Mouse (Mus musculus) kidney, adult 2 months (tissue): ENCODE measurements around the gene Slco1a5. TPM values are rescaled to one million over a fixed set of nuclear protein-coding genes. Genes with fewer than 3 reads are reported as not detected.
A peak's percentile ranks its signal among the peaks of the same experiment; 100 is the strongest.
"Not testable (repeated sequence)": the region's sequence is repeated elsewhere in the genome, so short reads cannot be mapped to it uniquely, and the experiment has no call there.

Source experiments
- DNase-seq: peaks from one replicate; pipeline ENCODE4 v3.0.0; 2021
- H3K27ac ChIP-seq: fragments of 200-500 bp; 2 replicates; pipeline ENCODE4 v1.5.1; 2012; ENCODE audit warnings: low read depth, low read length, control low read depth, inconsistent platforms; ENCODE audit not compliant: insufficient read depth
- H3K27me3 ChIP-seq: fragments of 200-500 bp; replicated peaks from 2 replicates; pipeline ENCODE4 v1.6.1; 2012; ENCODE audit warnings: mild to moderate bottlenecking, moderate library complexity, low read length, inconsistent platforms; ENCODE audit not compliant: control insufficient read depth, insufficient read depth
- H3K36me3 ChIP-seq: fragments of 200-500 bp; 2 replicates; pipeline ENCODE4 v1.6.1; 2012; ENCODE audit warnings: mild to moderate bottlenecking, moderate library complexity, low read length, inconsistent platforms; ENCODE audit not compliant: control insufficient read depth, insufficient read depth
- H3K4me1 ChIP-seq: fragments of 200-500 bp; 2 replicates; pipeline ENCODE4 v1.6.1; 2011; ENCODE audit warnings: low read length; ENCODE audit not compliant: control insufficient read depth, insufficient read depth
- H3K4me3 ChIP-seq: fragments of 200-500 bp; 2 replicates; pipeline ENCODE4 v1.5.1; 2011; ENCODE audit warnings: mild to moderate bottlenecking, low read depth, low read length, control low read depth; ENCODE audit not compliant: insufficient read depth
- CTCF ChIP-seq: fragments of 200-500 bp; conservative IDR thresholded peaks from 2 replicates; pipeline ENCODE4 v1.5.1; 2011; ENCODE audit warnings: low read depth, mild to moderate bottlenecking, control low read depth, low read length, moderate library complexity, mixed read lengths; ENCODE audit not compliant: insufficient read depth, insufficient read length
- POLR2A ChIP-seq: fragments of 200-500 bp; IDR thresholded peaks from one replicate; pipeline ENCODE4 v1.6.1; 2011; ENCODE audit warnings: low read depth, low read length, control low read depth
- WGBS: fragments of 180-500 bp; shearing (Covaris S2); methylation state at CpG from one replicate; pipeline ENCODE4 v1.1.7; 2018; 5-methylcytosine and 5-hydroxymethylcytosine counted together
- polyA plus RNA-seq: library from polyadenylated mRNA; depleted of rRNA; stranded (reverse); fragments of >200 nt; gene quantifications from 2 replicates; pipeline ENCODE4 v1.2.3, GENCODE M21; 2012

Gene Slco1a5
- polyA plus RNA-seq, 1 experiment, result not detected

DNA sequence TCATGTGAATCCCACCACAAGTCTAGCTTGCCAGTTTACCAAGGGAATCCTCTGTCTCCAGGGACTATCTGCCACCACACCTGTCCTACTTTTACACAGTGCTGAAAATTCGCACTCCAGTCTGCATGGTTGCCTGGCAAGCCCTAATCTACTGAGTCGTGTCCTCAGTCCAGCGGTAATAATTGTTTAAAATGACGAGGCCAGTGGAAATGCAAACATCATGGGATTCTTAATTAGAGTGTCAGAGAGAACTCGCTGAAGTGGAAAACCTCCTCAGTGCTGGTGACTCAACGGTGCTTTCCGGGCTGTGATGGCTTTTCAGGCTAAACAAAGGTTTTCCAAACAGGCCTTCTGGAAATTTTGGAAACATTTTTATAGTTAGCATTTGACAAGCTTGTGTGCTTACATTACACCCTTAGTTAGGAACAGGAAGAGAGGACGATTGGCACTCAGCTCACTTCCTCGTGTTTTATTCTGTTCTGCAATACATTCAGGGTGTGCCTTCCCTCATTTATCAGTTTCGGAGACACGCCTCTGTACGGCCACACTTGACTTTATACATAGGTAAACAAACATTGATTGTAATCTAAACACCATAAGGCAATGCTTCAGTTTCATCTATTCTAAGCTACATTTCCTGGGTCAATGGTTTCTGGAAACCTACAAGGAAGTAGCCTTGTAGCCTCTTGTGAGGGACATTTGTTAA lies 33.2 kb downstream of the Slco1a5 start:
- Histone ChIP-seq H3K4me1 (no peaks in the 10 kb centered on the region), H3K27ac (no peak overlapping the region), H3K27me3 (no peaks in the 10 kb centered on the region), H3K4me3 (no peak overlapping the region), H3K36me3 (no peaks in the 10 kb centered on the region)
- no peak for DNase-seq
- 45% methylated on average over 12 of the region's 12 CpGs for WGBS
- no peak for TF ChIP-seq CTCF

DNA sequence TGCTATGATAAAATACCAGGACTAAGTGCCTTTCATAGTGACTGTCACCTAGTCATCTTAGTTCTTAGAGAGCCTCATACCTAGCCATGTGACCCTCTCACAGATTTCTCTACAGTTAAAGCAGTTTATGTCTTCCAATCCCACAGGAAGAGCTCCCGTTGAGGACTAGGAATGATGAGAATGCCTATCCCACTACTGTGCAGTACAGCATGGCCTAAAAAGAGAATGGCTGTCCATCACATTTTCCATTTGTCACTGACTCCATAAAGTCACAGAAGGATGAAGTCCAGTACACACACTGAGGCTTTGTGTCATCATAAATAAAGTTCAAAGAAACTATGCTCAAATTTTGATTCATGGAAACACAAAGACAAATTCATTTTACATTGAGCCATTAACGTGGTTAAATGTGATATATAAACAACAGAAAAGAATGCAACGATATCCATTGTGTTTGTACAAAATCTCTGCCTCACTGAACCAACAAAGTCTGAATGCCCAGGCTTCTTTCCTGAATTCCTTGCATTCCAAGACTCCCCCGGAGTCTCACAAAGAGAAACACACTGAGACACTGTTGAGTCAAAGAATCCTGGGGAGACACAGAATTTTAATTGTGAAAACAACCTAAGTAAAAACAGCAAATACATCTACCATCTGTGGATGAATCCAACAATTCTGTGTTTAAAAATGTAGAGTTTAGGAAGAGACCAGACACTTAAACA lies 46.9 kb downstream of the Slco1a5 start:
- no peaks in the 10 kb centered on the region for H3K4me1 ChIP-seq
- DNase-seq, result no peak
- WGBS, result 14% methylated on average over 4 of the region's 4 CpGs
- H3K27me3 ChIP-seq, result no peaks in the 10 kb centered on the region
- H3K27ac ChIP-seq, result no peak overlapping the region
- no peak overlapping the region for H3K4me3 ChIP-seq
- H3K36me3 ChIP-seq, result no peaks in the 10 kb centered on the region
- TF ChIP-seq POLR2A, result no peak
- no peak for TF ChIP-seq CTCF

DNA sequence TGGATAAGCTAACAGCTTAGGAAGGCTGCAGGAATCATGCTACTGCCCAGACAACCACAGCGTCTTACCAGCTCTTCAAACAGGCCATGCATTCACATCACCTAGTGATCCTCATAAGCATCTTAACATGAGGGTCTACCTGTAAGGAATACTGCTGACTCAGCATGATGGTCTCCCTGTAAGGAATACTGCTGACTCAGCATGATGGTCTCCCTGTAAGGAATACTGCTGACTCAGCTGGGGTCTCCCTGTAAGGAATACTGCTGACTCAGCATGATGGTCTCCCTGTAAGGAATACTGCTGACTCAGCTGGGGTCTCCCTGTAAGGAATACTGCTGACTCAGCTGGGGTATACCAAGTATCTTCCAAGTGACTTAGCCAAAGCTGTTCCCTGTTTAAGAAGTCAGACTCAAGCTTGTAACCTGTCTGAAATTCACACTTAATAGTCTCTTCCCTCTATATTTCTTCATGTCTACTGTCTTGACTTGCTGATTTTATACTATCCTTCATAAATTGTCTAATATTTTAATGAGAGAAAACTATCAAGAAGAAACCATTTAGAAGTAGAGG lies 72.0 kb downstream of the Slco1a5 start:
- H3K27ac ChIP-seq, H3K36me3 ChIP-seq, DNase-seq, H3K4me1 ChIP-seq, H3K4me3 ChIP-seq, H3K27me3 ChIP-seq: not testable (repeated sequence)
- WGBS, result 90% methylated on average over 1 of the region's 1 CpGs

DNA sequence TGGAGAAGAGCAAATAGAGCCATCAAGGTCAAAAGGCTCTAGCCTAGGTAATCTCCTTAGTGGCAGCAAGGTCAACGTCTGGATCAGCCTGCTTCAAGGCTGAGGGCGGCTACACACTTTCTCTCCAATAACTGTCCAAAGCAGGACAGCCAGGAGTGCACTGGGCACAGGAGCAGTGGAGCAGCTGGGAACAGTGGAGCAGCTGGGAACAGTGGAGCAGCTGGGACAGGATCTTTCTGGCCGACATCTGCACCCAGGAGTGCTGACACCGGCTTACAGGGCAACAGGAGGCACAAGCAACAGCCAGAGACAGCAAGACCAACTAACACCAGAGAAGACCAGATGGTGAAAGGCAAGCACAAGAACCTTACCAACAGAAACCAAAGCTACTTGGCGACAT lies 77.7 kb downstream of the Slco1a5 start:
- TF ChIP-seq POLR2A (no peak), CTCF (no peak)

DNA sequence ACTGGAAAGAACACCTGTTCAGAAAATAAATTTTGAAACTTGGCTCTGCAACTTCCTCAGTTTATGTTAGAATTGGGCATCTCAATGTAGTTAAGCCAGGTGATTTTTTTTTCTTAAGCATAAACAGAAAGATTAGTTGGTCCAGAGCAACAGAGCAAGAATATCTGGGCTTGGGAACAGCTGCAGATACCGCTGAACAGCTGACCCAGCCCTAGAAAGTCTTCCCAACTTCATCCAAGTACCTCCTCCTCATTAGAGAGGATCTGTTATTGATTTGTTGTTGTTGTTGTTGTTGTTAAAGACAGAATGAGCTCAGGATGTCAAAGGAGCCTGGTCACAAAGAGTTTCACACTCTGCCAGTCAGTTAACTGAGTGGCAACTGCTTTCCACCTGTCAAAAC lies 83.3 kb downstream of the Slco1a5 start:
- H3K36me3 ChIP-seq, result no peaks in the 10 kb centered on the region
- no peak for DNase-seq
- no peaks in the 10 kb centered on the region for H3K4me1 ChIP-seq
- H3K4me3 ChIP-seq, result no peak overlapping the region
- WGBS, result 63% methylated on average over 1 of the region's 1 CpGs
- TF ChIP-seq POLR2A (no peak), CTCF (no peak)
- no peaks in the 10 kb centered on the region; the same call in 1 of the 2 replicates for H3K27me3 ChIP-seq
- no peak overlapping the region for H3K27ac ChIP-seq

More for the DNA sequence above, 77.7 kb downstream of the Slco1a5 start:
- H3K4me3 ChIP-seq, result no peak overlapping the region
- no peaks in the 10 kb centered on the region for H3K36me3 ChIP-seq
- no peaks in the 10 kb centered on the region for H3K4me1 ChIP-seq
- no peak for DNase-seq
- WGBS, result 84% methylated on average over 5 of the region's 5 CpGs
- H3K27ac ChIP-seq, result no peak overlapping the region
- H3K27me3 ChIP-seq, result no peaks in the 10 kb centered on the region; the same call in 1 of the 2 replicates

DNA sequence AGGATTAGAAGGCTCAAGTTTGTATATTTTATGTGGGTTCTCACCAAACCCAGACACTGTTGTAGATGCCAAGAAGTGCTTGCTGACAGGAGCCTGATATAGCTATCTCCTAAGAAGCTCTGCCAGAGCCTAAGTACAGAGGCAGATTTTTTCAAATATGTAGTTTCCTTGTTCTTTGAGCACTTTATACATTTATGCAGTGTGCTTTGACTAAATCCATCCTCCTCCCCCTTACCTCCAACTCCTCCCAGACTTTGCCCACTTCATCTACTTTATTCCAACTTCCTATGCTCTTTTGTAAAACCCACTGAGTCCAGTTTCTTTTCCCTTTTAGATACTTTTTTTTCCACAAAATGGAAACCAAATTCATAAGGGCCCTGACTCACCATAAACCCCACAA lies 102.6 kb downstream of the Slco1a5 start:
- DNase-seq, result no peak
- no peaks in the 10 kb centered on the region for H3K27me3 ChIP-seq
- H3K36me3 ChIP-seq, result no peaks in the 10 kb centered on the region
- H3K4me1 ChIP-seq, result no peaks in the 10 kb centered on the region
- TF ChIP-seq CTCF (no peak), POLR2A (no peak)
- H3K27ac ChIP-seq, result no peak overlapping the region
- H3K4me3 ChIP-seq, result no peak overlapping the region

DNA sequence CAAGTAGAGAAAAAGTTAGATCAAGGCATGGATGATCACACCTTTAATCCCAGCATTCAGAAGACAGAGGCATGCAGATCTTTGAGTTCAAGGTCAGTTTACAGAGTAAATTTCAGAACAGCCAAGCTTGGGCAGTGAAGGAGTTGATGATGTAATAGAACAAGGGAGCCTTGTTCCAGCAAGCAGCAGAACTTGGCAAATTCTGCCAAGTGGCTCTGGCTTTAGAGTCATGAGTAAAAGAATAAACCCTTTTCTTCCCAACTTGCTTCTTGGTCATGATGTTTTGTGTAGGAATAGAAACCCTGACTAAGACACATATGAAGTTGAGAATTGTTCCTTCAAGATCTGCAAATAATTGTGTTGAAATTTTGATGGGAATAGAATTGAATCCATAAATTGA lies 111.0 kb downstream of the Slco1a5 start:
- H3K36me3 ChIP-seq, result no peaks in the 10 kb centered on the region
- no peaks in the 10 kb centered on the region for H3K4me1 ChIP-seq
- H3K27ac ChIP-seq, result no peak overlapping the region
- no peak for TF ChIP-seq CTCF
- H3K27me3 ChIP-seq, result no peaks in the 10 kb centered on the region
- H3K4me3 ChIP-seq, result no peak overlapping the region
- peak; percentile 15 for DNase-seq
